Comparison of ENCODE assay signal across 8 mouse cellular contexts in genomic region chr16:4789810-4790559, GRCm38 (mm10). TPM values are rescaled to one million over a fixed set of nuclear protein-coding genes. Genes with fewer than 3 reads are reported as not detected.
DNase-seq lines count a peak whose midpoint lies in the region; ATAC-seq and TF ChIP-seq lines count a peak whose summit lies in the region.

Gene Cdip1 (minus strand): TSS chr16:4790292.

- peaks cover 35% of the 10 kb centered on the region for H3K4me1 ChIP-seq in forebrain, embryonic 15.5 days
- peaks cover 8% of the 10 kb centered on the region; the same call in 1 of the 2 replicates for H3K4me1 ChIP-seq in lung, adult 2 months (ENCODE audit: control insufficient read depth, insufficient read depth, low read length)

- peak within 1 kb of the TSS; percentile 97 for H3K27ac ChIP-seq in forebrain, embryonic 15.5 days (replicated peaks)

- 1% methylated on average over 51 of the region's 51 CpGs for WGBS in forebrain, embryonic 15.5 days
- 1% methylated on average over 51 of the region's 51 CpGs for WGBS in lung, adult 2 months

- TF ChIP-seq POLR2A in lung, adult 2 months (IDR thresholded peaks at IDR 0.05; ENCODE audit: borderline replicate concordance, extremely low read depth, low read depth, low read length): peak; percentile 68; the same call in 1 of the 2 replicates

- H3K36me3 ChIP-seq in forebrain, embryonic 15.5 days: no peaks in the 10 kb centered on the region

- peak; percentile 99 for ATAC-seq in forebrain, embryonic 15.5 days (replicated peaks)
- peak; percentile 93 for ATAC-seq in neutrophil, adult 5-6 weeks (ENCODE audit: extremely low read depth, insufficient number of reproducible peaks, low FRiP score, poor library complexity, severe bottlenecking)

- DNase-seq in ES-CJ7 (ENCODE audit: low read depth, low spot score): peak; percentile 87
- DNase-seq in cerebellum, adult 11 months: peak; percentile 96
- peak; percentile 90 for DNase-seq in heart, postnatal 25 days (ENCODE audit: low spot score)
- peak; percentile 95 to 97 for DNase-seq in layer of hippocampus, adult 18-20 months (ENCODE audit: low spot score in 2 of 2)
- peak; percentile 97 for DNase-seq in lung, adult 2 months
- DNase-seq in thymus, adult 18-20 months: peak; percentile 88 to 91

- H3K27me3 ChIP-seq in forebrain, embryonic 15.5 days: no peaks in the 10 kb centered on the region

- peak within 1 kb of the TSS; percentile 85 for H3K9ac ChIP-seq in forebrain, embryonic 15.5 days (replicated peaks)

- no peaks in the 10 kb centered on the region for H3K9me3 ChIP-seq in forebrain, embryonic 15.5 days

- TF ChIP-seq CTCF in lung, adult 2 months (IDR thresholded peaks at IDR 0.05; ENCODE audit: insufficient read depth, low read length): no peak

- peak within 1 kb of the TSS; percentile 87 for H3K4me2 ChIP-seq in forebrain, embryonic 15.5 days (replicated peaks)

- intact Hi-C loops in heart, postnatal 25 days (cut with DNase I): loop anchor here (2.0 to 5.0 kb wide), 5 partner anchors 73 to 161 kb away; partner anchors contain the start of genes Coro7 and Nmral1

- H3K4me3 ChIP-seq in forebrain, embryonic 15.5 days: peak within 1 kb of the TSS; percentile 75
- peak within 1 kb of the TSS; percentile 99 for H3K4me3 ChIP-seq in lung, adult 2 months (replicated peaks; ENCODE audit: extremely low read depth, low read depth, low read length)

RNA-seq across cellular contexts. Expression of gene Cdip1, which starts in this region (rescaled TPM):
- polyA plus RNA-seq in forebrain, embryonic 15.5 days (2015; fragmentation: Nextera tagmentation; extraction: Ambion mirVana): 101 and 104 TPM in 2 replicates
- 10 to 100 TPM; 65.3 to 66.9 TPM for total RNA-seq in heart, postnatal 25 days (2021)
- total RNA-seq in layer of hippocampus, adult 18-20 months (2021): 100 to 1,000 TPM; 241 to 246 TPM
- polyA plus RNA-seq in lung, adult 2 months (2012; rRNA removed): 76.7 and 93.0 TPM in 2 replicates
- 22.6 and 23.4 TPM in 2 replicates for total RNA-seq in neutrophil, adult 5-6 weeks (2017)

Comparison
In these comparisons a context has a peak if more than half of its experiments do, and no peak if none do; other contexts are left out.
1. Peak in every context shown above with its lines: DNase-seq, ATAC-seq, H3K4me3 ChIP-seq and H3K27ac ChIP-seq.